14 mouse cellular contexts compared by ENCODE assay signal in the genomic region with DNA sequence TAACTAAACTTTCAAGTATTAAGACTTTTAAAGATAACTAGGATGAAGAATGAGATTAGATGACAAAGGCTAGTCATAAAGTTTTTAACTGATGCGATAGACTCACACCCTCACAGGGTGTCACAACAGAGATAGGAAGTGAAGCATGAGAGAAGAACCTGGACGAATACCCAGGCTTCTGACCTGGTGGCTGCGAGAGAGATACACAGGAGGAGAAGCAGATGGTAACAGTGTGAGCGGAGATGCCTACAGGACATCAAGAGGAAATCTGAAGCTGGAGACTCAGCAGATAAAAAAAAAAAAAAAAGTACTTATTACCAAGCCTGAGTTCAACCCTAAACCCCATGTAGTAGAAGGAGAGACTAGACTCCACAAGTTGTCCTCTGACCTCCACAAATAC. TPM values are rescaled to one million over a fixed set of nuclear protein-coding genes. Genes with fewer than 3 reads are reported as not detected.
"Had no signal": no experiment of that assay in that cellular context is flagged by ENCODE, and none has a peak within 500 bp of the region (broad histone marks: within the 10 kb centered on the region; RNA-seq: fewer than 3 reads in every experiment).

No protein-coding gene starts in this region.

- H3K27ac ChIP-seq: limb, embryonic 12.5 days; liver, embryonic 14.5 days; macrophage had no signal

- H3K27me3 ChIP-seq: limb, embryonic 12.5 days had no signal

- DNase-seq: kidney, adult 8-10 months; kidney, postnatal 25 days; layer of hippocampus, adult 9-11 months; layer of hippocampus, postnatal 36 days; lung, adult 2 months; right cerebral cortex, postnatal 25 days; thymus, postnatal 36 days had no signal

- H3K4me3 ChIP-seq: limb, embryonic 12.5 days; megakaryocyte, embryonic 14.5 days had no signal

RNA-seq across cellular contexts. Expression of a gene that starts 9.5 kb away (rescaled TPM):
- polyA plus RNA-seq: kidney, embryonic 16.5 days; liver, adult 2 months; liver, embryonic 14.5 days; macrophage; small intestine, adult 2 months had no signal
